ENCODE assay signal across 12 mouse cellular contexts in the genomic region with DNA sequence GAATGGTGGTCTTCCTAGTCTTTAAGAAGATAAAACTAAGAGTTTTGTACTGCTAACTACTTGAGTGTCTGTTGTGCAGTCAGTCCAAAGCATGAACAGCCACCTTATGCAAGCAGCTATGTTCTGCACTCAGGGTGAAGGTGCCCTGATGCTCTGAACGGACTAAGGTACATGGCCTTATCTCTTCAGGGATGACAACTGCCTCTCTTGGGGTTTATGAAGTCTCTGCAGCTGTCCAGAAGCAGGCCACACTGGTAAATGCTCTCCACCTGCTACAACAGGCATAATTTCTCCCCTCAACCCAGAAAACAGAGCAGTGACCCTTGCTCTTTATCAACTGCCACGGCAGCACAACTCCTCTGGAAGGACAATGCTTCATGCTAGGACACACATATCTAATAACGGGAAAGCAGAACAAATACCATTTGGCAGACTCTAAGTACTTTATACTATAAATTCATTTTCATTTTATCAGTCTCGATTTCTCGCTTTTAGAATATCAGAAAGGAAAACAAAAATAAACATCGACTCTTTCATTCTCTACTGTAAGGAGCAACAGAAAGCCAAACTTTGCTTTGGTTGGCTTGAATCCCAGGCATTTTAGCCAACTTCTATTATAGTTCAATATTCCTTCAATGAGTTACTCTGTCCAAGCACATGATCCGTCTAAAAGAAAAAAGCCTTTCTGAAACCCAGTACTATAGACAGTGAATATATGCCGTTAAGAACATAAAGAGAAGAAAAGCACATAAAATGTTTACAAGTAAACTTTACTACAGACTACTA. TPM values are rescaled to one million over a fixed set of nuclear protein-coding genes. Genes with fewer than 3 reads are reported as not detected.
A peak's percentile ranks its signal among the peaks of the same experiment; 100 is the strongest.
DNase-seq lines count a peak whose midpoint lies in the region; ATAC-seq lines count a peak whose summit lies in the region.
"Had no signal": no experiment of that assay in that cellular context is flagged by ENCODE, and none has a peak within 500 bp of the region (broad histone marks: within the 10 kb centered on the region; RNA-seq: fewer than 3 reads in every experiment).

No protein-coding gene starts in this region.

- no peak overlapping the region for H3K4me3 ChIP-seq in heart, embryonic 12.5 days
- no peak overlapping the region for H3K4me3 ChIP-seq in midbrain, embryonic 11.5 days (ENCODE audit: low read depth, low read length)
- no peak overlapping the region for H3K4me3 ChIP-seq in midbrain, embryonic 16.5 days (ENCODE audit: low read depth, low read length)
- no peak overlapping the region for H3K4me3 ChIP-seq in liver, embryonic 16.5 days (ENCODE audit: low read depth, low read length)
- no peak overlapping the region for H3K4me3 ChIP-seq in forebrain, embryonic 11.5 days (ENCODE audit: low read depth, low read length)
- H3K4me3 ChIP-seq: left cerebral cortex, adult 2 months had no signal

- 0 out of 2 replicates have a peak overlapping the region, but pooled peaks have one; percentile 43 for H3K27ac ChIP-seq in heart, embryonic 12.5 days (ENCODE audit: poor library complexity, severe bottlenecking)
- H3K27ac ChIP-seq in midbrain, embryonic 11.5 days (ENCODE audit: low read depth, low read length) = no peak overlapping the region
- no peak overlapping the region for H3K27ac ChIP-seq in midbrain, embryonic 16.5 days (ENCODE audit: low read length)
- H3K27ac ChIP-seq in liver, embryonic 16.5 days (ENCODE audit: low read length) = peak overlapping the region; percentile 85
- H3K27ac ChIP-seq in forebrain, embryonic 11.5 days (ENCODE audit: low read depth, low read length) = no peak overlapping the region
- H3K27ac ChIP-seq: left cerebral cortex, adult 2 months had no signal

- no peaks in the 10 kb centered on the region for H3K9me3 ChIP-seq in heart, embryonic 12.5 days (replicated peaks)
- no peaks in the 10 kb centered on the region for H3K9me3 ChIP-seq in midbrain, embryonic 11.5 days (ENCODE audit: control insufficient read depth, low read length)
- no peaks in the 10 kb centered on the region for H3K9me3 ChIP-seq in midbrain, embryonic 16.5 days (replicated peaks; ENCODE audit: control insufficient read depth, low read length, poor library complexity, severe bottlenecking)
- no peaks in the 10 kb centered on the region for H3K9me3 ChIP-seq in liver, embryonic 16.5 days (replicated peaks; ENCODE audit: control insufficient read depth, low read length)
- no peaks in the 10 kb centered on the region for H3K9me3 ChIP-seq in forebrain, embryonic 11.5 days (ENCODE audit: control insufficient read depth, low read length)

- 52% methylated on average over 8 of the region's 8 CpGs for WGBS in heart, embryonic 12.5 days
- WGBS in midbrain, embryonic 11.5 days = 78% methylated on average over 8 of the region's 8 CpGs
- WGBS in midbrain, embryonic 16.5 days = 64% methylated on average over 8 of the region's 8 CpGs
- WGBS in liver, embryonic 16.5 days (ENCODE audit: insufficient replicate concordance) = 43% methylated on average over 8 of the region's 8 CpGs
- WGBS in forebrain, embryonic 11.5 days = 74% methylated on average over 8 of the region's 8 CpGs

- no peak for ATAC-seq in heart, embryonic 12.5 days (ENCODE audit: insufficient number of reproducible peaks, low FRiP score)
- ATAC-seq in midbrain, embryonic 11.5 days (ENCODE audit: low FRiP score) = no peak
- ATAC-seq in midbrain, embryonic 16.5 days = no peak
- ATAC-seq in liver, embryonic 16.5 days (ENCODE audit: low read depth) = no peak
- no peak for ATAC-seq in forebrain, embryonic 11.5 days (replicated peaks; ENCODE audit: low FRiP score)
- ATAC-seq: intestine, postnatal 0 days had no signal

- peaks cover 46% of the 10 kb centered on the region for H3K4me1 ChIP-seq in heart, embryonic 12.5 days (replicated peaks)
- peaks cover 3% of the 10 kb centered on the region; the same call in 1 of the 2 replicates for H3K4me1 ChIP-seq in midbrain, embryonic 11.5 days (ENCODE audit: control insufficient read depth, insufficient read depth, low read length)
- H3K4me1 ChIP-seq in midbrain, embryonic 16.5 days (ENCODE audit: control insufficient read depth, insufficient read depth, low read length) = peaks cover 32% of the 10 kb centered on the region
- peaks cover 46% of the 10 kb centered on the region for H3K4me1 ChIP-seq in liver, embryonic 16.5 days (ENCODE audit: control insufficient read depth, low read depth, low read length)
- H3K4me1 ChIP-seq in forebrain, embryonic 11.5 days (replicated peaks; ENCODE audit: control insufficient read depth, insufficient read depth, low read length) = peaks cover 8% of the 10 kb centered on the region; the same call in 1 of the 2 replicates

- intact Hi-C loops in heart, postnatal 14 days (cut with DNase I) = loop anchor here (5.0 kb wide), 1 partner anchor 90 kb away; a partner anchor contains a TSS

- H3K27me3 ChIP-seq in heart, embryonic 12.5 days (replicated peaks) = no peaks in the 10 kb centered on the region
- H3K27me3 ChIP-seq in midbrain, embryonic 11.5 days (ENCODE audit: control insufficient read depth, insufficient read depth, low read length) = no peaks in the 10 kb centered on the region
- no peaks in the 10 kb centered on the region for H3K27me3 ChIP-seq in midbrain, embryonic 16.5 days (ENCODE audit: control insufficient read depth, insufficient read depth, low read depth, low read length)
- H3K27me3 ChIP-seq in liver, embryonic 16.5 days (ENCODE audit: control insufficient read depth, insufficient read depth, low read depth, low read length) = no peaks in the 10 kb centered on the region
- H3K27me3 ChIP-seq in forebrain, embryonic 11.5 days (ENCODE audit: control insufficient read depth, insufficient read depth, low read length) = no peaks in the 10 kb centered on the region

- no peak overlapping the region for H3K4me2 ChIP-seq in heart, embryonic 12.5 days
- no peak overlapping the region for H3K4me2 ChIP-seq in midbrain, embryonic 11.5 days
- no peak overlapping the region for H3K4me2 ChIP-seq in midbrain, embryonic 16.5 days (ENCODE audit: low read length)
- peak overlapping the region; percentile 45; the same call in 1 of the 2 replicates for H3K4me2 ChIP-seq in liver, embryonic 16.5 days (ENCODE audit: low read depth, low read length)
- no peak overlapping the region for H3K4me2 ChIP-seq in forebrain, embryonic 11.5 days (ENCODE audit: low read depth, low read length, severe bottlenecking)

- DNase-seq in heart, postnatal 14 days = no peak
- DNase-seq in midbrain, embryonic 11.5 days (ENCODE audit: low spot score, missing footprints) = peak; percentile 39
- DNase-seq in c-Kit-positive CD71-positive TER-119-negative erythroid progenitor cells, embryonic 14.5 days (ENCODE audit: low read depth) = peak; percentile 24
- no peak for DNase-seq in forebrain, embryonic 11.5 days (ENCODE audit: low spot score)
- no peak for DNase-seq in ovary, postnatal 10 days (ENCODE audit: low spot score)
- DNase-seq: adrenal gland, adult 8-10 months; heart, postnatal 10 days had no signal

- 0 out of 2 replicates have a peak overlapping the region, but pooled peaks have one; percentile 18 for H3K9ac ChIP-seq in heart, embryonic 12.5 days
- H3K9ac ChIP-seq in midbrain, embryonic 11.5 days (ENCODE audit: low read length) = no peak overlapping the region
- no peak overlapping the region for H3K9ac ChIP-seq in midbrain, embryonic 16.5 days (ENCODE audit: low read depth, low read length)
- H3K9ac ChIP-seq in liver, embryonic 16.5 days (ENCODE audit: low read depth, low read length) = peak overlapping the region; percentile 22
- H3K9ac ChIP-seq in forebrain, embryonic 11.5 days (ENCODE audit: low read length) = no peak overlapping the region

- H3K36me3 ChIP-seq in heart, embryonic 12.5 days = 0 out of 2 replicates have a peak, but pooled peaks cover 3% of the 10 kb centered on the region
- no peaks in the 10 kb centered on the region for H3K36me3 ChIP-seq in midbrain, embryonic 11.5 days (ENCODE audit: control insufficient read depth, insufficient read depth, low read length)
- H3K36me3 ChIP-seq in midbrain, embryonic 16.5 days (ENCODE audit: control insufficient read depth, insufficient read depth, low read length) = no peaks in the 10 kb centered on the region
- H3K36me3 ChIP-seq in liver, embryonic 16.5 days (ENCODE audit: control insufficient read depth, insufficient read depth) = no peaks in the 10 kb centered on the region
- H3K36me3 ChIP-seq in forebrain, embryonic 11.5 days (ENCODE audit: control insufficient read depth, insufficient read depth, low read length) = no peaks in the 10 kb centered on the region

RNA-seq across cellular contexts. Expression of a gene that starts 3.1 kb away (rescaled TPM):
- 4.3 and 4.8 TPM in 2 replicates for polyA plus RNA-seq in heart, embryonic 12.5 days (2016; fragmentation: Nextera tagmentation; extraction: Ambion mirVana)
- 10 to 100 TPM; 24.3 to 24.8 TPM for total RNA-seq in heart, postnatal 14 days (2021)
- polyA plus RNA-seq in midbrain, embryonic 11.5 days (2014; fragmentation: Nextera tagmentation; extraction: Ambion mirVana) = 2.4 and 3.2 TPM in 2 replicates
- polyA plus RNA-seq in midbrain, embryonic 16.5 days (2015; fragmentation: Nextera tagmentation; extraction: Ambion mirVana) = 4.2 and 5.6 TPM in 2 replicates
- polyA plus RNA-seq in liver, embryonic 16.5 days (2015; fragmentation: Nextera tagmentation; extraction: Ambion mirVana) = 1.8 and 2.5 TPM in 2 replicates
- polyA plus RNA-seq in forebrain, embryonic 11.5 days (2014; fragmentation: Nextera tagmentation; extraction: Ambion mirVana) = 5.0 and 7.3 TPM in 2 replicates

Comparison
In these comparisons a context has a peak if more than half of its experiments do, and no peak if none do; other contexts are left out.
1. H3K27ac ChIP-seq: peak in heart, embryonic 12.5 days (single experiment) and liver, embryonic 16.5 days (single experiment); none in midbrain, embryonic 11.5 days (single experiment), midbrain, embryonic 16.5 days (single experiment) and forebrain, embryonic 11.5 days (single experiment).
2. H3K9ac ChIP-seq: peak in heart, embryonic 12.5 days (single experiment) and liver, embryonic 16.5 days (single experiment); none in midbrain, embryonic 11.5 days (single experiment), midbrain, embryonic 16.5 days (single experiment) and forebrain, embryonic 11.5 days (single experiment).
3. DNase-seq: peak in midbrain, embryonic 11.5 days (single experiment) and c-Kit-positive CD71-positive TER-119-negative erythroid progenitor cells, embryonic 14.5 days (single experiment); none in heart, postnatal 14 days (0 of 2), forebrain, embryonic 11.5 days (single experiment) and ovary, postnatal 10 days (single experiment).